Mouse (Mus musculus) embryonic facial prominence, embryonic 14.5 days (tissue): ENCODE data around the gene Strip1. TPM values are rescaled to one million over a fixed set of nuclear protein-coding genes. Genes with fewer than 3 reads are reported as not detected.

Experiments
- ATAC-seq: fragments of 200-750 bp; cut with Nextera tagmentation; 2 replicates; pipeline ENCODE4 v1.8.0; 2017; ENCODE audit warnings: low read depth, moderate number of reproducible peaks, moderate TSS enrichment
- DNase-seq: peaks from one replicate; pipeline ENCODE4 v3.0.0-alpha.2; 2015; ENCODE audit warnings: low spot score
- H3K27ac ChIP-seq: fragments of 300-500 bp; sonication (generic); replicated peaks from 2 replicates; pipeline ENCODE4 v1.5.1; 2014; ENCODE audit warnings: low read depth, mild to moderate bottlenecking, low read length, moderate library complexity
- H3K27me3 ChIP-seq: fragments of 300-500 bp; sonication (generic); replicated peaks from 2 replicates; pipeline ENCODE4 v1.6.1; 2014; ENCODE audit warnings: low read length; ENCODE audit not compliant: control insufficient read depth, insufficient read depth
- H3K36me3 ChIP-seq: fragments of 300-500 bp; sonication (generic); 2 replicates; pipeline ENCODE4 v1.6.1; 2014; ENCODE audit warnings: low read length, mixed read lengths; ENCODE audit not compliant: control insufficient read depth, insufficient read depth
- H3K4me1 ChIP-seq: fragments of 300-500 bp; sonication (generic); 2 replicates; pipeline ENCODE4 v1.6.1; 2014; ENCODE audit warnings: antibody characterized with exemption, low read length; ENCODE audit not compliant: control insufficient read depth, insufficient read depth
- H3K4me2 ChIP-seq: fragments of 300-500 bp; sonication (generic); 2 replicates; pipeline ENCODE4 v1.6.1; 2014; ENCODE audit warnings: low read depth, mild to moderate bottlenecking, low read length, moderate library complexity, mixed read lengths
- H3K4me3 ChIP-seq: fragments of 300-500 bp; sonication (generic); 2 replicates; pipeline ENCODE4 v1.5.1; 2014; ENCODE audit warnings: low read depth, mild to moderate bottlenecking, low read length
- H3K9ac ChIP-seq: fragments of 300-500 bp; sonication (generic); 2 replicates; pipeline ENCODE4 v1.6.1; 2014; ENCODE audit warnings: low read depth, mild to moderate bottlenecking, low read length, moderate library complexity, mixed read lengths
- H3K9me3 ChIP-seq: fragments of 300-500 bp; sonication (generic); 2 replicates; pipeline ENCODE4 v1.6.1; 2016; ENCODE audit warnings: low read length; ENCODE audit not compliant: control insufficient read depth
- WGBS: fragments of 180-500 bp; shearing (Covaris S2); extraction: QIAGEN DNeasy Blood & Tissue Kit; methylation state at CpG from one replicate; pipeline ENCODE4 v1.1.7; 2014; 5-methylcytosine and 5-hydroxymethylcytosine counted together
- polyA plus RNA-seq: library from polyadenylated mRNA; unstranded; fragments of >200 nt; fragmentation: Nextera tagmentation; extraction: Ambion mirVana; gene quantifications from 2 replicates; pipeline ENCODE4 v1.2.1, GENCODE M21; 2014

The Strip1 gene
- polyA plus RNA-seq, 1 experiment from 2014 or later: 53.7 TPM

GRCm38 (mm10) chr3:107605304-107605703, 26.2 kb downstream of the Strip1 start:
- Histone ChIP-seq H3K36me3 (no peaks in the 10 kb centered on the region), H3K4me2 (no peak overlapping the region), H3K9me3 (no peaks in the 10 kb centered on the region), H3K27ac (no peak overlapping the region), H3K27me3 (0 out of 2 replicates have a peak, but pooled peaks cover 3% of the 10 kb centered on the region), H3K4me1 (no peaks in the 10 kb centered on the region), H3K9ac (no peak overlapping the region), H3K4me3 (no peak overlapping the region)
- DNase-seq: peak; percentile 51
- ATAC-seq: 0 out of 2 replicates have a peak, but pooled peaks have one; percentile 51
- WGBS: 6% methylated on average over 4 of the region's 4 CpGs

- Histone ChIP-seq H3K27me3 (peaks cover 50% of the 10 kb centered on the region), H3K4me1 (peaks cover 12% of the 10 kb centered on the region), H3K27ac (peak overlapping the region; percentile 39; the same call in 1 of the 2 replicates), H3K9me3 (no peaks in the 10 kb centered on the region), H3K9ac (0 out of 2 replicates have a peak overlapping the region, but pooled peaks have one; percentile 20), H3K4me3 (peak overlapping the region; percentile 14; the same call in 1 of the 2 replicates), H3K4me2 (peak overlapping the region; percentile 34), H3K36me3 (no peaks in the 10 kb centered on the region)
- 29% methylated on average over 5 of the region's 6 CpGs for WGBS
- DNase-seq: peak; percentile 75
- ATAC-seq: peak; percentile 41; the same call in 1 of the 2 replicates
These were observed 31.4 kb downstream of the Strip1 start for GRCm38 (mm10) chr3:107600127-107600526.

GRCm38 (mm10) chr3:107597586-107598389, 33.7 kb downstream of the Strip1 start:
- no peaks in the 10 kb centered on the region for H3K36me3 ChIP-seq
- peak overlapping the region; percentile 65 for H3K4me2 ChIP-seq
- WGBS: 13% methylated on average over 22 of the region's 22 CpGs
- H3K27ac ChIP-seq: no peak overlapping the region
- no peaks in the 10 kb centered on the region for H3K9me3 ChIP-seq
- no peak for ATAC-seq
- DNase-seq: no peak
- peak overlapping the region; percentile 52 for H3K4me3 ChIP-seq
- H3K27me3 ChIP-seq: peaks cover 73% of the 10 kb centered on the region
- H3K9ac ChIP-seq: peak overlapping the region; percentile 68
- H3K4me1 ChIP-seq: peaks cover 12% of the 10 kb centered on the region

GRCm38 (mm10) chr3:107597134-107597533, 34.4 kb downstream of the Strip1 start:
- H3K4me3 ChIP-seq: peak overlapping the region; percentile 52

GRCm38 (mm10) chr3:107596559-107596958, 34.9 kb downstream of the Strip1 start:
- Histone ChIP-seq H3K9me3 (no peaks in the 10 kb centered on the region), H3K27ac (no peak overlapping the region), H3K9ac (peak overlapping the region; percentile 68), H3K4me2 (peak overlapping the region; percentile 65), H3K27me3 (peaks cover 74% of the 10 kb centered on the region), H3K4me1 (peaks cover 12% of the 10 kb centered on the region), H3K36me3 (no peaks in the 10 kb centered on the region), H3K4me3 (peak overlapping the region; percentile 52)
- DNase-seq (no peak), ATAC-seq (no peak)
- WGBS: 1% methylated on average over 26 of the region's 26 CpGs

More at GRCm38 (mm10) chr3:107597134-107597533, 34.4 kb downstream of the Strip1 start:
- Histone ChIP-seq H3K36me3 (no peaks in the 10 kb centered on the region), H3K4me2 (peak overlapping the region; percentile 65), H3K27ac (no peak overlapping the region), H3K9ac (peak overlapping the region; percentile 68), H3K4me1 (peaks cover 12% of the 10 kb centered on the region), H3K9me3 (no peaks in the 10 kb centered on the region), H3K27me3 (peaks cover 74% of the 10 kb centered on the region)
- ATAC-seq (no peak), DNase-seq (no peak)
- WGBS: 5% methylated on average over 20 of the region's 24 CpGs

- 2% methylated on average over 34 of the region's 34 CpGs for WGBS
- Histone ChIP-seq H3K27ac (peak overlapping the region; percentile 71; the same call in 1 of the 2 replicates), H3K9me3 (no peaks in the 10 kb centered on the region), H3K4me3 (peak overlapping the region; percentile 52), H3K36me3 (no peaks in the 10 kb centered on the region), H3K27me3 (peaks cover 74% of the 10 kb centered on the region), H3K4me2 (peak overlapping the region; percentile 65), H3K9ac (peak overlapping the region; percentile 68), H3K4me1 (peaks cover 12% of the 10 kb centered on the region)
- ATAC-seq: no peak
- no peak for DNase-seq
These were observed 35.5 kb downstream of the Strip1 start for GRCm38 (mm10) chr3:107595938-107596461.

- under 1% methylated on average over 32 of the region's 50 CpGs for WGBS
- peak overlapping the region; percentile 71 for H3K27ac ChIP-seq
- H3K9ac ChIP-seq: peak overlapping the region; percentile 68
- H3K36me3 ChIP-seq: no peaks in the 10 kb centered on the region
- DNase-seq (no peak), ATAC-seq (peak; percentile 23; the same call in 1 of the 2 replicates)
- H3K4me3 ChIP-seq: peak overlapping the region; percentile 52
- no peaks in the 10 kb centered on the region for H3K9me3 ChIP-seq
- H3K4me1 ChIP-seq: peaks cover 12% of the 10 kb centered on the region
- H3K4me2 ChIP-seq: peak overlapping the region; percentile 65
- peaks cover 71% of the 10 kb centered on the region for H3K27me3 ChIP-seq
These were observed 36.1 kb downstream of the Strip1 start for GRCm38 (mm10) chr3:107595264-107595937.

- DNase-seq (peak; percentile 51), ATAC-seq (peak; percentile 56)
- 2% methylated on average over 18 of the region's 46 CpGs for WGBS
- Histone ChIP-seq H3K4me2 (peak within 1 kb of the TSS; percentile 65), H3K4me1 (peaks cover 8% of the 10 kb centered on the region), H3K9ac (peak within 1 kb of the TSS; percentile 68), H3K27me3 (peaks cover 67% of the 10 kb centered on the region), H3K9me3 (no peaks in the 10 kb centered on the region), H3K36me3 (no peaks in the 10 kb centered on the region), H3K4me3 (peak within 1 kb of the TSS; percentile 52), H3K27ac (peak within 1 kb of the TSS; percentile 71)
These were observed 36.7 kb downstream of the Strip1 start, which contains the start of gene Alx3 for GRCm38 (mm10) chr3:107594662-107595263. Gene Alx3, plus strand, starts transcription at chr3:107595031.
